Mouse (Mus musculus) megakaryocyte, adult 5-6 weeks (primary cell): ENCODE measurements at regions not wholly inside any gene's neighbourhood (a gene's known extent, or its start where the extent isn't known, plus 50 kb on each side); places are given as distances from the start of the nearest gene placed in this dataset.

Experiments
- ATAC-seq: 2 replicates; pipeline ENCODE4 v1.8.0; 2016; ENCODE audit warnings: mild to moderate bottlenecking, inconsistent platforms; ENCODE audit not compliant: poor library complexity, severe bottlenecking

- ATAC-seq, result no peak
These were observed 58.4 kb upstream of the Pced1b start for GRCm38 (mm10) chr15:97188545-97188944.

- ATAC-seq, result no peak
These were observed 59.1 kb upstream of the Pced1b start for GRCm38 (mm10) chr15:97187831-97188230.

- no peak for ATAC-seq
These were observed 60.9 kb upstream of the Pced1b start for GRCm38 (mm10) chr15:97186034-97186433.

- no peak for ATAC-seq
These were observed 64.3 kb upstream of the Pced1b start for GRCm38 (mm10) chr15:97182617-97183038.

GRCm38 (mm10) chr15:97180970-97181669 is 65.8 kb upstream of the Pced1b start:
- no peak for ATAC-seq

GRCm38 (mm10) chr15:97178286-97178685 is 68.6 kb upstream of the Pced1b start:
- ATAC-seq, result no peak

- ATAC-seq, result no peak
These were observed 69.1 kb upstream of the Pced1b start for GRCm38 (mm10) chr15:97177806-97178205.

GRCm38 (mm10) chr15:97174989-97175388 is 71.9 kb upstream of the Pced1b start:
- ATAC-seq, result no peak

GRCm38 (mm10) chr15:97173233-97173632 is 73.7 kb upstream of the Pced1b start:
- ATAC-seq, result no peak

GRCm38 (mm10) chr15:97170074-97170473 is 76.8 kb upstream of the Pced1b start:
- no peak for ATAC-seq

- no peak for ATAC-seq
These were observed 77.5 kb upstream of the Pced1b start for GRCm38 (mm10) chr15:97169381-97169780.

GRCm38 (mm10) chr15:97167116-97167515 is 79.8 kb upstream of the Pced1b start:
- ATAC-seq, result no peak

GRCm38 (mm10) chr15:97164616-97165015 is 82.3 kb upstream of the Pced1b start:
- no peak for ATAC-seq

GRCm38 (mm10) chr15:97163971-97164370 is 82.9 kb upstream of the Pced1b start:
- no peak for ATAC-seq

GRCm38 (mm10) chr15:97163090-97163489 is 83.8 kb upstream of the Pced1b start:
- ATAC-seq, result no peak

GRCm38 (mm10) chr15:97162305-97162704 is 84.6 kb upstream of the Pced1b start:
- no peak for ATAC-seq

- ATAC-seq, result no peak
These were observed 85.4 kb upstream of the Pced1b start for GRCm38 (mm10) chr15:97161530-97161929.

- ATAC-seq, result no peak
These were observed 94.6 kb upstream of the Pced1b start for GRCm38 (mm10) chr15:97152354-97152753.

GRCm38 (mm10) chr15:97151793-97152192 is 95.1 kb upstream of the Pced1b start:
- ATAC-seq, result no peak

- ATAC-seq, result no peak
These were observed 95.4 kb upstream of the Slc38a4 start for GRCm38 (mm10) chr15:97150983-97151735.

GRCm38 (mm10) chr15:97141958-97142357 is 86.2 kb upstream of the Slc38a4 start:
- ATAC-seq, result no peak

GRCm38 (mm10) chr15:97138265-97138664 is 82.5 kb upstream of the Slc38a4 start:
- no peak for ATAC-seq
